Mouse (Mus musculus) telencephalon, adult 2 months (tissue): ENCODE data around the gene Tmem88.
"Not testable (repeated sequence)": the region's sequence is repeated elsewhere in the genome, so short reads cannot be mapped to it uniquely, and the experiment has no call there.

Source experiments
- DNase-seq: peaks from one replicate; pipeline ENCODE4 v3.0.0-alpha.2; 2011; ENCODE audit warnings: low read depth, low spot score

Tmem88 gene

DNA sequence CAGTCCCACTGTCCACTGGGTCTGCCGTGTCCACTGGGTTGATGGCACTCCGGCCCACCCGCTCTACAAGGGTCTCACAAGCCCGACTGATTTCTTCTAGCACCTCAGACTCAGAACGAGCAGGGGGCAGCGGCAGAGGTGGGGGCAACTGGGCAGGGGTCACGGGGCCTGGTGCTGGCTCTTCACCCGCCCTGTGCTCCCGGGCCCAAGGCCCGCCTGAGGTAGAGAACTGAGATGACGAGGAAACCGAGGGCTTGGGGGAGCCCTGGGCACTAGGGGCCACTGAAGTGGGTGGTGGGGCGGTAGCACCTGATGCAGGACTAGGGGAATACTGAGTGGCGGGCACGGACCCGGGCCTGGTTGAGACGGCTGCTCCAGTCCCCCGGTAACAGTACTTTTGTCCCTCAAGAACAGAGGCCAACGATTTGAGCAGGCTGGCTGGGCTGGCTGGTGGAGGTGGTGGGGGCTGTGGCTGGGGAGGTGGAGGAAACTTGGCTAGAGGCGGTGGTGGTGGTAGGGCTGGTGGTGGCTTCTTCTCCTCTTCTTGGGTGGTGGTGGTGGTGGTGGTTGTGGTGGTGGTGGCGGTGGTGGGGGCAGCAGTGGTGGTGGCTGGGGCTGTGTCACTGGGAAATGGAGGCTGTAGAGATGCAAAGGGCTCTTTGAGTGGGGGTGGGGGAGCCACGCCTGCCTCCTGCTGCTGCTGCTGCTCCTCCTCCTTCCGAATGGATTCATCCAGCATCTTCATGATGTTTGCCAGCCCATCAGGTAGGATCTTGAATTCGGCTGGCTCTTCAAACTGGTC is 6.8 kb upstream of the Tmem88 start:
- DNase-seq: no peak

DNA sequence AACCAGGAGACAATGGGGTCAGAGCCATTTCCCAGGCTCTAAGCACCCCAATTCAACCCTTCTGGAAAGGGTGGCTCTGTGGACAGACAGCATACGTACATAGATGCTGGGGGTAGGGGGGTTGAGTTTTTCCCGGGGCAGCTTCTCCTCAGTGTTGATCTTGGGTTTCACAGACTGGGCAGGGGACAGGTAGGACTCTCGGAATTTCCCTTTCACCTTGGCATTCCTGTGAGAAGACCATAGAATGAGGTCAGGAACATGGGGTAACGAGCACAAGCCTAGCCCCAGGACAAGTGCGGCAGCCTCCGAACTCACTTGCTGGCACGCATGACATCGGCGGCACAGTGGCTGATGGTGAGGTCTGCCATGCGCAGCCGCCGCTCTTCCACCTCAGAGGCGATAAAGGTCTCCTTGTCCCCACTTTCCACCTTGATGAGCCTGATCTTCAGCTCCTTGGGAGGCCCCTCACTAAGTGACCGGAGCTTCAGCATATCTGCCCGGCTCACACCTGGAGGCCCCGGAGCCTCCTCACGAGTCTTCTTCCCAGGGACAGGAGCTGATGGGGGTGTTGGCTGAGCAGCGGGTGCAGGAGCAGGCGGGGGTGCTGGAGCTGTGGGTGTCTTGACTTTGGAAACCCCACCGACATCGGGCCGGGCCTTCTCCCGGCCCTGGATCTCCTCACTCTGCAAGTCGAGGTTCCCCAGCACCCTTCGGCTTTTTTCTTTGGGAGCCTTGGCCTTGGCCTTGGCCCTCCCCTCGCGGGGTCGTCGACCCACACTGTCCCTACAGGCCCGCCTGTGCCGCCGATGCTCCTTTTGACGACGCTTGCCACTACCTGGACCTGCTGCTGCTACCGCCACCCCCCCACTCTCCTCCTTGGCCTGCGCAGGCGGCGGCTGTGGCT is 5.9 kb upstream of the Tmem88 start:
- no peak for DNase-seq

DNA sequence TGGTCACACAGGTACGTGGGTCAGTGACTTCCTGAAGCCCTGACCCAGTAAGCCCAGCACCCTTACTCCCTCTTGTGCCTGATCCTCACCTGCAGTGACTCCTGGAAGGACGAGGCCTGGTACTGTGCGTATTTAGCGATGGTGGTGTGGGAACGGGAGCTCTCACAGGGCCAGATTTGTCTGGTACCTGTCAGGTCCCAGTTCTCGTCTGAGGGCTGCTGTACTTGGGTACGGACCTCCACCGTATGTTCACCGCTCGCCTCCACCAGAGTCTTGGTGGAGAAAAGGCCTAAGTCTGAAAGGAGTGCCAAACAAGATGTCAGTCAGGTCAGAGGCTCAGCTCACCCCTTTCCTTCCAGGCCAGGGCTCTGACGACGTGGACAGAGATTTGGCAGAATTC is 4.0 kb upstream of the Tmem88 start:
- no peak for DNase-seq

DNA sequence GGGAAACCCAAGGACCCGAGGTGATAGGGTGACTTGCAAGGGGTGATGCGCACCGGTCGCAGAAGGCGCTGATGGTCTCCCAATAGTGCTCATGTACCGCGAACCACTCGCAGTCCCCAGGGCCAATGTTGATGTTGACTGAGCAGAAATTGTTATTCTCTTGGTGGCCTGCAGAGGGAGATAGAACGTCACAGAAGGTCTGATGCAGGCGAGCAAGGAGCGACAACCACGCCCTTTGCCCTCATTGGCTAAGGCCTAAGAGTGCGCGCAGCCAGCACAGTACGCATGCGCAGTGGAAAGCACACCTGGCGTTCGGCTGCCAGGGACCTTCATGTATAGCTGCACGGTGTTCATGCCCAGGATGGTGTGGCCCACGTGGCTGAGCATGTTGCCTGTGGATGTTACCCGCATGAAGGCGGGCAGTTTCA is 3.2 kb upstream of the Tmem88 start:
- DNase-seq: no peak

GRCm38 (mm10) chr11:69400083-69400850 is 2.2 kb upstream of the Tmem88 start:
- DNase-seq: no peak

GRCm38 (mm10) chr11:69399201-69400082 is 1.4 kb upstream of the Tmem88 start:
- DNase-seq: no peak

DNA sequence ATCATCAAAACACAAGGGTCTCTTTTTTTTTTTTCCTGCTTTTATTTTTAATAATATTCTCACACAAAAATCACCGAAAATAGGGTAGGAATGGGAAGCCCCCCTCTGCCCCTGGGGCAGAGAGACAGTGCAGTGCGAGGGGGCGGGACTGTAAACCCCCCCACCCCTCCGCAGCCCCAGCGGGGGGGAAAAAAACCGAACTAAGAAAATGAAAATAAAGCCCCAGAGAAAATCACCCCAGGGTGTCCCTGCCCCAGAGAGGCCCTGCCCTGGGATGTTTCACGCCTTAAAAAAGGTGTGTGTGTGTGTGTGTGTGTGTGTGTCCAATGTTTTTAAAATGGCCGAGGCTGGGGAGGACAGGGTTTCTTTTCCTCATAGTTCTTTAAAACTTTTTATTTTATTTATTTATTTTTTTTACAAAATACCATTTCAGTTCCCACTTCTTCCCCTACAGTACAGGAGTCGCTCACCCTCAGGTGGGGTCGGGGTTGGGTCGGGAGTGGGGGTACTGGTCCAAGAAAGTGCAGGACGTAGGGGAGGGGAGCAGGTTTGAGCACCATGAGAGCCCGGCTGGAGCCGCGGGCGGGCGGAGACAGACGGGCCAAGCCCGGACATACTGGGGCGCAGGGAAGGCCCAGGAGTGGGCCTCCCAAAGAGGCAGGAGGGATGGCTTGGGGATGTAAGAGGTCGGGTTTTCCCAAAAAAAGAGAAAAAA is 609 bp upstream of the Tmem88 start:
- DNase-seq: no peak

DNA sequence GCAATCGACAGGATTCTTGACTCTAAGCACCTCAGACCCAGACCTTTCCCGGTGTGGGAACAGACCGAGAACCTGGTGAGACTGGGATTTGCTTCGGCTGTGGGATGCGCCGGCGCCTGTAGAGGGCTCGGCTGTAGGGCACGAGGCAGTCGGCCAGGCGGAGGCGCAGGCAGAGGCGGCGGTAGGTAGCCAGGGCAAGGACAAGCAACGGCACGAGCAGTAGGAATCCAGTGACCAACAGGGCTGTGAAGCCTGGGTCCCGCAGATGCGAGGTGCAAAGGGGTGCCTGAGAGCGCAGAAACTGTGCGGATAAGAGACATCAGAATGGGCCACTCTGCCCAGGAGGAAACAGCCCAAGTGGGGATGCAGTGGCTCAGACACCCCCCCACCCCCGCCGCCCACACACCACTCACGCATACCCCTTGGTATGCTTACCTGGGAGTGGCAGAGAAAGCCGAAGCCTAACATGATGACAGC is 415 bp downstream of the Tmem88 start:
- no peak for DNase-seq

- no peak for DNase-seq
Observed at GRCm38 (mm10) chr11:69396772-69397171, 1.3 kb downstream of the Tmem88 start.

DNA sequence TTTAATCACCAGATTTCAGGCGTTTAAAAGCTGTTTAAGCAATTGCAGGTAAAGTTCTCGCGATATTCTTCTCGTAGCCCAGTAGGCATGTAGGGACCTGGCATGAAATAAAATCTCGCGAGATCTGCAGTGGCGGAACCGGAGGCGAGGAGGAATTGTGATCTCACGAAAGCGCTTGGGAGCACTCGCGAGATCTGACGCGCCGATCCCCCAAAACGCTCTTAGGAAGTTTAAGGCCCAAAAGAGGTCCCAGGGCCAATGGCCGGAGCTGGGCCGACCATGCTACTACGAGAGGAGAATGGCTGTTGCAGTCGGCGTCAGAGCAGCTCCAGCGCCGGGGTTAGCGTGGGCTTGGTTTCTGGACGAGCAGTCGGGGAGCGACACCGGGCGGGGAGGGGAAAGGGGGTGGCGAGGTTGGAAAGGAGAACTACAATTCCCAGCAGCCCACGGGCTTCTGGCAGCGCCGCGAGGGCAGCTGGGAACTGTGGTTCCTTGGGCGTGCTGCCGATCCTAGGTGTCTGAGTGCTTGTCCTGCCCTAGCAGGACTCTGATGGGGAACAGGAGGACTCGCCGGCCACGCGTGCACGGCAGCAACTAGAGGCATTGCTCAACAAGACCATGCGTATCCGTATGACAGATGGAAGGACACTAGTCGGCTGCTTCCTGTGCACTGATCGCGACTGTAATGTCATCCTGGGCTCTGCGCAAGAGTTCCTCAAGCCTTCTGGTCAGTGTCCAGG is 2.2 kb downstream of the Tmem88 start:
- peak; percentile 100 for DNase-seq

GRCm38 (mm10) chr11:69395235-69395633 is 2.8 kb downstream of the Tmem88 start, which contains the start of the genes Naa38 and Cyb5d1:
Naa38 (plus strand) TSS chr11:69395487.
Cyb5d1 (minus strand) TSS chr11:69395631.
- peak; percentile 96 for DNase-seq

GRCm38 (mm10) chr11:69394591-69395167 is 3.4 kb downstream of the Tmem88 start:
- DNase-seq: not testable (repeated sequence)

- no peak for DNase-seq
Observed at GRCm38 (mm10) chr11:69390400-69391034, 7.5 kb downstream of the Tmem88 start.

GRCm38 (mm10) chr11:69389531-69390399 is 8.3 kb downstream of the Tmem88 start:
- no peak for DNase-seq

- DNase-seq: no peak
Observed at GRCm38 (mm10) chr11:69388680-69389079, 9.4 kb downstream of the Tmem88 start.

DNA sequence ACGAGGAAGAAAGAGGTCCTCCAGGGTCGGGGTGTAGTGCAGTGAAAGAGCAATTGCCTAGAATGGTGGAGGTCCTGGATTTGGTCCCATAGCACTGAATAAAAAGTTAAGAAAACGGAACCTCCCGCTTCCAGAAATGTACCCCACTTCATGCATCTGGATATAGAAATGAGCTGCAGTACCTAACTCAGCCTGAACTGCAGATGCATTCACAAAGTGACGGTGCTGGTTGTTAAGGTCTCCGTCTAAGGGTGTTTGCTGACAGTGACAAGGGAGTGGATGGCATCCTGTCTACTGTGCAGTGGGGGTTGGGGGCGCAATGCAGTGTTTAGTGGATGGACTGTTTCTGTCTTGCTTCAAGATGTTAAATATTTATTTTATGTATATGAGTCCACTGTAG is 11.3 kb downstream of the Tmem88 start:
- DNase-seq: no peak

- DNase-seq: no peak
Observed at GRCm38 (mm10) chr11:69384979-69385378, 13.1 kb downstream of the Tmem88 start.
